Mouse (Mus musculus) monocyte, adult 2 months (primary cell): ENCODE results near the gene Isl2.

Experiments
- DNase-seq, 2 experiments: peaks; one replicate each; pipeline ENCODE4 v3.0.0; 2022; ENCODE audit warnings: low spot score in 2 of 2, low read depth in 1 of 2

Gene Isl2

GRCm38 (mm10) chr9:55546176-55547010, 7.9 kb downstream of the Isl2 start:
- DNase-seq, result no peak

GRCm38 (mm10) chr9:55548871-55549270, 10.4 kb downstream of the Isl2 start:
- no peak for DNase-seq

GRCm38 (mm10) chr9:55549302-55549890, 10.9 kb downstream of the Isl2 start:
- no peak for DNase-seq

- DNase-seq, result no peak
Observed at GRCm38 (mm10) chr9:55554986-55555385, 16.5 kb downstream of the Isl2 start.

GRCm38 (mm10) chr9:55560960-55561359, 22.5 kb downstream of the Isl2 start:
- no peak for DNase-seq

GRCm38 (mm10) chr9:55568466-55569159, 30.1 kb downstream of the Isl2 start:
- no peak for DNase-seq

GRCm38 (mm10) chr9:55571071-55571470, 32.6 kb downstream of the Isl2 start:
- DNase-seq, result no peak

GRCm38 (mm10) chr9:55576571-55576970, 38.1 kb downstream of the Isl2 start:
- DNase-seq, result no peak

- no peak for DNase-seq
Observed at GRCm38 (mm10) chr9:55581414-55581813, 42.9 kb downstream of the Isl2 start.

- DNase-seq, result no peak
Observed at GRCm38 (mm10) chr9:55586141-55586540, 47.7 kb downstream of the Isl2 start.
